Mouse (Mus musculus): ENCODE results near the gene Lgals12.

- no peak for TF ChIP-seq POLR2A (IDR thresholded peaks at IDR 0.05; ENCODE audit: borderline replicate concordance, insufficient read depth, low read length)
- TF ChIP-seq CTCF (IDR thresholded peaks at IDR 0.05; ENCODE audit: borderline replicate concordance, insufficient read depth, low read depth, low read length): no peak
These were observed 6.2 kb upstream of the Lgals12 start for GRCm38 (mm10) chr19:7613151-7613550.
